Mouse (Mus musculus) heart, postnatal 0 days (tissue): Measurements from ENCODE around the gene Gm8773. TPM values are rescaled to one million over a fixed set of nuclear protein-coding genes. Genes with fewer than 3 reads are reported as not detected.

Experiments
- ATAC-seq: fragments of 200-750 bp; cut with Nextera tagmentation; 2 replicates; pipeline ENCODE4 v1.8.0; 2017; ENCODE audit warnings: low read depth, moderate number of reproducible peaks, moderate library complexity; ENCODE audit not compliant: insufficient read depth
- DNase-seq: peaks from one replicate; pipeline ENCODE4 v3.0.0-alpha.2; 2016; ENCODE audit warnings: low spot score
- H3K27ac ChIP-seq: fragments of 300-500 bp; sonication (generic); 2 replicates; pipeline ENCODE4 v1.5.1; 2014; ENCODE audit warnings: low read depth, mild to moderate bottlenecking
- H3K27me3 ChIP-seq: fragments of 300-500 bp; sonication (generic); 2 replicates; pipeline ENCODE4 v1.6.1; 2014; ENCODE audit warnings: low read length, mixed read lengths; ENCODE audit not compliant: control insufficient read depth, insufficient read depth
- H3K36me3 ChIP-seq: fragments of 300-500 bp; sonication (generic); replicated peaks from 2 replicates; pipeline ENCODE4 v1.6.1; 2014; ENCODE audit warnings: low read length, mixed read lengths; ENCODE audit not compliant: control insufficient read depth, insufficient read depth
- H3K4me1 ChIP-seq: fragments of 300-500 bp; sonication (generic); 2 replicates; pipeline ENCODE4 v1.6.1; 2014; ENCODE audit warnings: antibody characterized with exemption; ENCODE audit not compliant: control insufficient read depth, insufficient read depth
- H3K4me2 ChIP-seq: fragments of 300-500 bp; sonication (generic); 2 replicates; pipeline ENCODE4 v1.6.1; 2014; ENCODE audit warnings: low read depth, mild to moderate bottlenecking, low read length, moderate library complexity
- H3K4me3 ChIP-seq: fragments of 300-500 bp; sonication (generic); 2 replicates; pipeline ENCODE4 v1.5.1; 2014; ENCODE audit warnings: low read depth, low read length
- H3K9ac ChIP-seq: fragments of 300-500 bp; sonication (generic); replicated peaks from 2 replicates; pipeline ENCODE4 v1.6.1; 2014; ENCODE audit warnings: low read depth, low read length, mixed read lengths
- H3K9me3 ChIP-seq: fragments of 300-500 bp; sonication (generic); replicated peaks from 2 replicates; pipeline ENCODE4 v1.6.1; 2016; ENCODE audit warnings: low read length; ENCODE audit not compliant: control insufficient read depth
- CTCF ChIP-seq: IDR thresholded peaks from 2 replicates; pipeline ENCODE4 v1.5.1; 2016; ENCODE audit warnings: antibody characterized with exemption, control low read depth, low read depth
- EP300 ChIP-seq: IDR thresholded peaks from 2 replicates; pipeline ENCODE4 v1.6.1; 2016; ENCODE audit warnings: antibody characterized with exemption, low read depth
- WGBS: fragments of 180-500 bp; shearing (Covaris S2); extraction: QIAGEN DNeasy Blood & Tissue Kit; methylation state at CpG from one replicate; pipeline ENCODE4 v1.1.7; 2014; 5-methylcytosine and 5-hydroxymethylcytosine counted together
- polyA plus RNA-seq: library from polyadenylated mRNA; unstranded; fragments of >200 nt; fragmentation: Nextera tagmentation; extraction: Ambion mirVana; gene quantifications from 2 replicates; pipeline ENCODE4 v1.2.1, GENCODE M21; 2015
- total RNA-seq: library from RNA; depleted of rRNA; stranded (reverse); fragments of >200 nt; gene quantifications from 2 replicates; pipeline ENCODE4 v1.2.3, GENCODE M21; 2014; ENCODE audit warnings: low replicate concordance; rRNA removed

The Gm8773 gene
- total RNA-seq, result not detected in 2 replicates
- 0.26 and 0.51 TPM in 2 replicates for polyA plus RNA-seq

GRCm38 (mm10) chr5:5573749-5574317 is at the start of gene Gm8773:
TSS of gene Gm8773 (plus strand) at chr5:5573799.
- H3K9ac ChIP-seq, result 0 out of 2 replicates have a peak within 1 kb of the TSS, but pooled peaks have one; percentile 23
- DNase-seq (peak; percentile 27), ATAC-seq (no peak)
- H3K36me3 ChIP-seq, result no peaks in the 10 kb centered on the region
- TF ChIP-seq EP300 (no peak), CTCF (no peak)
- no peaks in the 10 kb centered on the region for H3K4me1 ChIP-seq
- H3K27me3 ChIP-seq, result peaks cover 11% of the 10 kb centered on the region; the same call in 1 of the 2 replicates
- peak within 1 kb of the TSS; percentile 39 for H3K4me3 ChIP-seq
- H3K9me3 ChIP-seq, result no peaks in the 10 kb centered on the region
- under 1% methylated on average over 24 of the region's 24 CpGs for whole genome bisulfite sequencing
- H3K4me2 ChIP-seq, result peak within 1 kb of the TSS; percentile 61
- H3K27ac ChIP-seq, result no peak within 1 kb of the TSS

DNA sequence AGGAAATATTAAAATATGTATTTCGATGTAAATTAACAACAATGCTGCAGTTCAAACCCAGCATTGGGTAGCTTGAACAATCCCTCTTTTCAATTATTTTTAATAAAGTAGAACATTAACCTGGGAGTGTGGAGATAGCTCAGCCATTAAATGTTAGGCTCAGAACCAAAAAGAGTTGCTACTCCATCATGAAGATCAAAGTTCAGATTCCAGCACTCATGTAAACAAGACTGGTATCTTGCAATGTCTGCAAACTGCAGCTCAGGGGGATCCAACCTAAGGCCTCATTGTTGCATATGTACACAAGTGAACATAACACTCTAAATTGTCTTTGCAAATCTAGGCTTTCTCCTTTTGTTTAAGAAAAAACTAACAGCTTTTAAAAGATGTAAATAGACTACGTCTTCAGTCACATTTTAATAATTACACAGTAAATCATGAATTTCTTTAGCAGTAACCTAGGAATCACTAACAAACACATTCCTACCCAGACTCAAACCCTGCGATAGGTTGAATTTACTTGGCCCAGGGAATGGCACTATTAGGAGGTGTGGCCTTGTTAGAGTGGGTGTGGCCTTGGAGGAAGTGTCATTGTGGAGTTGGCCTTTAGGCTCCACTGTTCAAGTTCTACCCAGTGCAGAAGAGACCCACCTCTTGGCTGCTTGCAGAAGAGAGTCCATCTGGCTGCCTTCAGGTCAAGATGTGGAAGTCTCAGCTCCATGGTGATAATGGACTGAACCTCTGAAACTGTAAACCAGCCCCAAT is 39.8 kb upstream of the Gm8773 start:
- no peak overlapping the region for H3K27ac ChIP-seq
- TF ChIP-seq EP300 (no peak), CTCF (no peak)
- no peaks in the 10 kb centered on the region for H3K9me3 ChIP-seq
- no peaks in the 10 kb centered on the region for H3K4me1 ChIP-seq
- DNase-seq (no peak), ATAC-seq (no peak)
- H3K27me3 ChIP-seq, result no peaks in the 10 kb centered on the region
- no peak overlapping the region for H3K4me2 ChIP-seq
- H3K36me3 ChIP-seq, result peaks cover 8% of the 10 kb centered on the region
- 88% methylated on average over 3 of the region's 3 CpGs for WGBS
- H3K9ac ChIP-seq, result no peak overlapping the region
- no peak overlapping the region for H3K4me3 ChIP-seq

DNA sequence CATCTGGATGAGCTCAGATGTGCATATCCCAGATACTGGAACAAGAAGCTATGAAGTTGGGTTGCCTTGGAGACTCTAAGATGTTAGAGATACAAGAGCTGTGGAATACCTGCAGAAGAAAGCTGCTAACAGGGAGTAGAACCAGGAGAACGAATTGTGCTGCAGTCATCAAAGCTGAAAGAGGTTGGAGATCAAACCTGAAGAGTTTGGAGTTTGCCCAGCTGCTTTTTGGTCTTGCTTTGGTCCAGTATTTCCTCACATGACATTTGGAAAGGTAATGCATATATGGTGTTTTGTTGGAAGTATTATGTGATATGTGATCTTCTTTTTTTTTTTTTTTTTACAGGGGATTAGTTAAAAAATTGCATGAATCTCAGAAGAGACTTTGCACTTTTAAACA is 37.5 kb upstream of the Gm8773 start:
- no peak overlapping the region for H3K4me2 ChIP-seq
- 88% methylated on average over 1 of the region's 1 CpGs for WGBS
- H3K4me3 ChIP-seq, result no peak overlapping the region
- H3K36me3 ChIP-seq, result peaks cover 17% of the 10 kb centered on the region
- H3K27ac ChIP-seq, result no peak overlapping the region
- ATAC-seq (no peak), DNase-seq (no peak)
- no peak for TF ChIP-seq CTCF
- no peak for TF ChIP-seq EP300
- H3K9me3 ChIP-seq, result no peaks in the 10 kb centered on the region
- no peaks in the 10 kb centered on the region for H3K27me3 ChIP-seq
- H3K4me1 ChIP-seq, result no peaks in the 10 kb centered on the region
- H3K9ac ChIP-seq, result no peak overlapping the region

- Histone ChIP-seq H3K36me3 (peaks cover 49% of the 10 kb centered on the region), H3K9me3 (no peaks in the 10 kb centered on the region), H3K4me1 (no peaks in the 10 kb centered on the region), H3K4me3 (no peak overlapping the region), H3K4me2 (no peak overlapping the region), H3K27me3 (no peaks in the 10 kb centered on the region), H3K9ac (no peak overlapping the region), H3K27ac (no peak overlapping the region)
- TF ChIP-seq CTCF (no peak), EP300 (no peak)
- DNase-seq (no peak), ATAC-seq (no peak)
- WGBS, result 61% methylated on average over 3 of the region's 3 CpGs
Measured at GRCm38 (mm10) chr5:5539771-5540170, 33.8 kb upstream of the Gm8773 start.

GRCm38 (mm10) chr5:5540385-5540784 is 33.2 kb upstream of the Gm8773 start:
- no peak overlapping the region for H3K9ac ChIP-seq
- H3K27me3 ChIP-seq, result no peaks in the 10 kb centered on the region
- no peaks in the 10 kb centered on the region for H3K4me1 ChIP-seq
- H3K36me3 ChIP-seq, result peaks cover 51% of the 10 kb centered on the region
- no peak overlapping the region for H3K4me3 ChIP-seq
- 52% methylated on average over 3 of the region's 3 CpGs for WGBS
- H3K27ac ChIP-seq, result no peak overlapping the region
- DNase-seq, result no peak
- no peaks in the 10 kb centered on the region for H3K9me3 ChIP-seq
- no peak for TF ChIP-seq EP300
- TF ChIP-seq CTCF, result no peak
- no peak overlapping the region for H3K4me2 ChIP-seq
- ATAC-seq, result no peak
